Mouse (Mus musculus): ENCODE measurements at regions not wholly inside any gene's neighbourhood (a gene's known extent, or its start where the extent isn't known, plus 50 kb on each side); places are given as distances from the start of the nearest gene placed in this dataset.

GRCm38 (mm10) chr11:20464564-20464963, 78.5 kb upstream of the Sertad2 start:
- no peak overlapping the region for H3ac ChIP-seq (ENCODE audit: control insufficient read depth, insufficient read length)
- no peaks in the 10 kb centered on the region for H3K27me3 ChIP-seq (ENCODE audit: control insufficient read depth, insufficient read depth, insufficient read length)
- H3K4me3 ChIP-seq, result no peak overlapping the region
- no peak overlapping the region for H3K4me2 ChIP-seq (ENCODE audit: low read depth)
- no peaks in the 10 kb centered on the region for H3K36me3 ChIP-seq (ENCODE audit: control insufficient read depth, insufficient read depth)
- TF ChIP-seq CEBPB (IDR thresholded peaks at IDR 0.05; ENCODE audit: insufficient read depth, poor library complexity, severe bottlenecking), result no peak
- TF ChIP-seq E2F4 (IDR thresholded peaks at IDR 0.05; ENCODE audit: insufficient read depth), result no peak
- TF ChIP-seq POLR2AphosphoS2 (IDR thresholded peaks at IDR 0.05; ENCODE audit: insufficient read length, low read depth), result no peak
- H3K79me2 ChIP-seq (ENCODE audit: control insufficient read depth, insufficient read depth), result no peaks in the 10 kb centered on the region

- Histone ChIP-seq H3K4me2 (ENCODE audit: low read depth) (no peak overlapping the region), H3K79me2 (ENCODE audit: control insufficient read depth, insufficient read depth) (no peaks in the 10 kb centered on the region), H3ac (ENCODE audit: control insufficient read depth, insufficient read length) (no peak overlapping the region), H3K36me3 (ENCODE audit: control insufficient read depth, insufficient read depth) (no peaks in the 10 kb centered on the region), H3K27me3 (ENCODE audit: control insufficient read depth, insufficient read depth, insufficient read length) (no peaks in the 10 kb centered on the region), H3K4me3 (no peak overlapping the region)
- no peak for TF ChIP-seq POLR2A (IDR thresholded peaks at IDR 0.05; ENCODE audit: insufficient read length, low read depth)
- TF ChIP-seq TCF12 (IDR thresholded peaks at IDR 0.05; ENCODE audit: insufficient read depth, poor library complexity, severe bottlenecking), result no peak
- TF ChIP-seq SRF (IDR thresholded peaks at IDR 0.05; ENCODE audit: control insufficient read depth, insufficient read length, low read depth), result no peak
- no peak for TF ChIP-seq CEBPB (IDR thresholded peaks at IDR 0.05; ENCODE audit: insufficient read depth, poor library complexity, severe bottlenecking)
- no peak for TF ChIP-seq E2F4 (IDR thresholded peaks at IDR 0.05; ENCODE audit: insufficient read depth)
- no peak for TF ChIP-seq MYOD1 (IDR thresholded peaks at IDR 0.05; ENCODE audit: control insufficient read depth in 1 of 3, insufficient read length in 2 of 3, low read depth in 2 of 3)
- no peak for TF ChIP-seq POLR2AphosphoS2 (IDR thresholded peaks at IDR 0.05; ENCODE audit: insufficient read length, low read depth)
- TF ChIP-seq TCF3 (IDR thresholded peaks at IDR 0.05; ENCODE audit: insufficient read length, low read depth), result no peak
- TF ChIP-seq USF1 (IDR thresholded peaks at IDR 0.05; ENCODE audit: low read depth), result no peak
- no peak for TF ChIP-seq MAX (IDR thresholded peaks at IDR 0.05; ENCODE audit: low read depth)
- no peak for TF ChIP-seq MYOG (IDR thresholded peaks at IDR 0.05; ENCODE audit: control insufficient read depth in 1 of 3, insufficient read depth in 1 of 3, insufficient read length in 2 of 3, low read depth in 2 of 3)
- no peak for TF ChIP-seq REST (IDR thresholded peaks at IDR 0.05; ENCODE audit: insufficient read depth, insufficient read length)
Measured at GRCm38 (mm10) chr11:20466591-20466990, 76.5 kb upstream of the Sertad2 start.

- Histone ChIP-seq H3ac (ENCODE audit: control insufficient read depth, insufficient read length) (no peak overlapping the region), H3K79me2 (ENCODE audit: control insufficient read depth, insufficient read depth) (no peaks in the 10 kb centered on the region), H3K4me3 (no peak overlapping the region), H3K36me3 (ENCODE audit: control insufficient read depth, insufficient read depth) (no peaks in the 10 kb centered on the region), H3K27me3 (ENCODE audit: control insufficient read depth, insufficient read depth, insufficient read length) (no peaks in the 10 kb centered on the region), H3K4me2 (ENCODE audit: low read depth) (no peak overlapping the region)
- TF ChIP-seq MYOG (IDR thresholded peaks at IDR 0.05; ENCODE audit: control insufficient read depth in 1 of 3, insufficient read depth in 1 of 3, insufficient read length in 2 of 3, low read depth in 2 of 3) (peak in 1 of 3 experiments; percentile 57), MYOD1 (IDR thresholded peaks at IDR 0.05; ENCODE audit: control insufficient read depth in 1 of 3, insufficient read length in 2 of 3, low read depth in 2 of 3) (peak in 2 of 3 experiments; percentile 90 to 97), POLR2AphosphoS2 (IDR thresholded peaks at IDR 0.05; ENCODE audit: insufficient read length, low read depth) (no peak), USF1 (IDR thresholded peaks at IDR 0.05; ENCODE audit: low read depth) (no peak), SRF (IDR thresholded peaks at IDR 0.05; ENCODE audit: control insufficient read depth, insufficient read length, low read depth) (no peak)
Measured at GRCm38 (mm10) chr11:20468319-20469018, 74.6 kb upstream of the Sertad2 start.

- H3K36me3 ChIP-seq (ENCODE audit: control insufficient read depth, insufficient read depth), result no peaks in the 10 kb centered on the region
- TF ChIP-seq MYOG (IDR thresholded peaks at IDR 0.05; ENCODE audit: control insufficient read depth in 1 of 3, insufficient read depth in 1 of 3, insufficient read length in 2 of 3, low read depth in 2 of 3) (peak in 1 of 3 experiments; percentile 4), REST (IDR thresholded peaks at IDR 0.05; ENCODE audit: insufficient read depth, insufficient read length) (no peak)
- no peaks in the 10 kb centered on the region for H3K79me2 ChIP-seq (ENCODE audit: control insufficient read depth, insufficient read depth)
- no peak overlapping the region for H3K4me3 ChIP-seq
- H3ac ChIP-seq (ENCODE audit: control insufficient read depth, insufficient read length), result no peak overlapping the region
- peak overlapping the region; percentile 68 for H3K4me2 ChIP-seq (ENCODE audit: low read depth)
- H3K27me3 ChIP-seq (ENCODE audit: control insufficient read depth, insufficient read depth, insufficient read length), result no peaks in the 10 kb centered on the region
Measured at GRCm38 (mm10) chr11:20469368-20469767, 73.7 kb upstream of the Sertad2 start.

- H3K36me3 ChIP-seq (ENCODE audit: control insufficient read depth, insufficient read depth), result no peaks in the 10 kb centered on the region
- no peak for TF ChIP-seq TCF3 (IDR thresholded peaks at IDR 0.05; ENCODE audit: insufficient read length, low read depth)
- no peaks in the 10 kb centered on the region for H3K79me2 ChIP-seq (ENCODE audit: control insufficient read depth, insufficient read depth)
- no peak overlapping the region for H3ac ChIP-seq (ENCODE audit: control insufficient read depth, insufficient read length)
- H3K27me3 ChIP-seq (ENCODE audit: control insufficient read depth, insufficient read depth, insufficient read length), result no peaks in the 10 kb centered on the region
- no peak overlapping the region for H3K4me3 ChIP-seq
- no peak overlapping the region for H3K4me2 ChIP-seq (ENCODE audit: low read depth)
Measured at GRCm38 (mm10) chr11:20470396-20470795, 72.7 kb upstream of the Sertad2 start.

GRCm38 (mm10) chr11:20472336-20472735, 70.7 kb upstream of the Sertad2 start:
- Histone ChIP-seq H3K4me3 (no peak overlapping the region), H3ac (ENCODE audit: control insufficient read depth, insufficient read length) (no peak overlapping the region), H3K27me3 (ENCODE audit: control insufficient read depth, insufficient read depth, insufficient read length) (no peaks in the 10 kb centered on the region), H3K79me2 (ENCODE audit: control insufficient read depth, insufficient read depth) (no peaks in the 10 kb centered on the region), H3K4me2 (ENCODE audit: low read depth) (no peak overlapping the region), H3K36me3 (ENCODE audit: control insufficient read depth, insufficient read depth) (no peaks in the 10 kb centered on the region)
- TF ChIP-seq REST (IDR thresholded peaks at IDR 0.05; ENCODE audit: insufficient read depth, insufficient read length) (no peak), TCF12 (IDR thresholded peaks at IDR 0.05; ENCODE audit: insufficient read depth, poor library complexity, severe bottlenecking) (no peak), SRF (IDR thresholded peaks at IDR 0.05; ENCODE audit: control insufficient read depth, insufficient read length, low read depth) (no peak), POLR2A (IDR thresholded peaks at IDR 0.05; ENCODE audit: insufficient read length, low read depth) (no peak), E2F4 (IDR thresholded peaks at IDR 0.05; ENCODE audit: insufficient read depth) (no peak), MYOG (IDR thresholded peaks at IDR 0.05; ENCODE audit: control insufficient read depth in 1 of 3, insufficient read depth in 1 of 3, insufficient read length in 2 of 3, low read depth in 2 of 3) (no peak), TCF3 (IDR thresholded peaks at IDR 0.05; ENCODE audit: insufficient read length, low read depth) (no peak), MYOD1 (IDR thresholded peaks at IDR 0.05; ENCODE audit: control insufficient read depth in 1 of 3, insufficient read length in 2 of 3, low read depth in 2 of 3) (no peak), POLR2AphosphoS2 (IDR thresholded peaks at IDR 0.05; ENCODE audit: insufficient read length, low read depth) (no peak), USF1 (IDR thresholded peaks at IDR 0.05; ENCODE audit: low read depth) (no peak), MAX (IDR thresholded peaks at IDR 0.05; ENCODE audit: low read depth) (no peak), CEBPB (IDR thresholded peaks at IDR 0.05; ENCODE audit: insufficient read depth, poor library complexity, severe bottlenecking) (no peak)

Data from myocyte (in vitro differentiated cells).